Mouse (Mus musculus) monocyte, adult 59 days (primary cell): Measurements from ENCODE around the gene Syf2. TPM values are rescaled to one million over a fixed set of nuclear protein-coding genes. Genes with fewer than 3 reads are reported as not detected.

Experiments
- total RNA-seq, 2 experiments: library from RNA; stranded (reverse); gene quantifications; one replicate each; pipeline ENCODE4 v1.2.4; 2023

Gene Syf2
- 100 to 1,000 TPM; 151 to 162 TPM for total RNA-seq

GRCm38 (mm10) chr4:134930684-134931481 lies at the start of gene Syf2:
Syf2 (plus strand) TSS chr4:134930898.

GRCm38 (mm10) chr4:134914864-134915209 lies 15.9 kb upstream of the Syf2 start, which contains the start of gene Tmem50a:
Tmem50a (minus strand) TSS chr4:134915024.

GRCm38 (mm10) chr4:134923258-134924018 lies 7.3 kb upstream of the Syf2 start, which contains the start of gene Rsrp1:
Rsrp1 (plus strand) TSS chr4:134923592.

Other genes with a start within 250 kb of the Syf2 start
- gene Man1c1, start 226.6 kb upstream of the Syf2 start, total RNA-seq, result 10 to 100 TPM; 46.3 to 49.3 TPM
- gene Ldlrap1, start 162.9 kb upstream of the Syf2 start, total RNA-seq, result 10 to 100 TPM; 32.2 to 33.9 TPM
- 10 to 100 TPM; 18.3 to 19.9 TPM for gene Maco1, start 77.6 kb upstream of the Syf2 start, total RNA-seq
- gene Rhd, start 66.4 kb upstream of the Syf2 start, total RNA-seq, result not detected
- gene Tmem50a, start 15.9 kb upstream of the Syf2 start, total RNA-seq, result 100 to 1,000 TPM; 184 to 185 TPM
- gene Rsrp1, start 7.3 kb upstream of the Syf2 start, total RNA-seq, result 100 to 1,000 TPM; 468 to 495 TPM
- gene Runx3, start 189.8 kb downstream of the Syf2 start, total RNA-seq, result 100 to 1,000 TPM; 125 to 126 TPM